Comparison of ENCODE assay signal across 9 mouse cellular contexts in the genomic region with DNA sequence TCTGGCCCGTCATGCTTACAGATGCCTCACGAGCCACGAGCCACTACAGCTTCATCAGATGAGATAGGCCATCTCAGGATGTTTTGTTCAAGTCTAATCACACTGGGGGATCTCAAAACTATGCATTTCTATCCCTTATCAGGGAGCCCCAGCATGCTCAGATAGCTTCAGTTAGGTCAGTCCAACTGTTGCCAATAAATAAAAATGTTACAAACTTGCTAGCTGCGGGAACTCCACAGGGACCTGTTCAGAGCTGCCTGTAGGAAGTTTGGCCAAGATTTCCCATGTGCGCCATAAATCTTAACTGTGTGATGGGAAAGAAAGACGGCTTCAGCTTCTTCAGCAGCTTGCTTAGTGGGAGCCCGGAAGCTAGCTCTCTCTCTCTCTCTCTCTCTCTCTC. TPM values are rescaled to one million over a fixed set of nuclear protein-coding genes. Genes with fewer than 3 reads are reported as not detected.
DNase-seq lines count a peak whose midpoint lies in the region; TF ChIP-seq lines count a peak whose summit lies in the region.
"Had no signal": no experiment of that assay in that cellular context is flagged by ENCODE, and none has a peak within 500 bp of the region (broad histone marks: within the 10 kb centered on the region; RNA-seq: fewer than 3 reads in every experiment).

No protein-coding gene starts in this region.

- no peak for DNase-seq in layer of hippocampus, adult 2 months (ENCODE audit: low spot score in 2 of 2)
- DNase-seq in layer of hippocampus, postnatal 36 days, result no peak
- peak; percentile 4 for DNase-seq in adrenal gland, postnatal 25 days
- peak; percentile 36 for DNase-seq in gastrocnemius, postnatal 25 days
- DNase-seq in kidney, postnatal 4 days, result peak; percentile 50 to 60
- no peak for DNase-seq in frontal cortex, postnatal 10 days (ENCODE audit: low spot score in 2 of 2)
- DNase-seq in retina, postnatal 1 day, result no peak
- DNase-seq in left cerebral cortex, adult 8-10 months (ENCODE audit: low spot score in 2 of 2), result no peak

- no peak for TF ChIP-seq CTCF in layer of hippocampus, adult 2 months (conservative IDR thresholded peaks at IDR 0.05)

- peak overlapping the region; percentile 47; the same call in 1 of the 2 replicates for H3K27ac ChIP-seq in layer of hippocampus, adult 2 months
- H3K27ac ChIP-seq: liver, embryonic 15.5 days had no signal

- H3K4me3 ChIP-seq in layer of hippocampus, adult 2 months, result no peak overlapping the region
- H3K4me3 ChIP-seq: liver, embryonic 15.5 days had no signal

RNA-seq across cellular contexts. Expression of gene Il1rap, which starts 15.8 kb away (rescaled TPM):
- 10 to 100 TPM; 70.2 to 79.1 TPM for total RNA-seq in layer of hippocampus, adult 2 months (2021)
- total RNA-seq in layer of hippocampus, postnatal 36 days (2021), result 10 to 100 TPM; 60.6 to 82.1 TPM
- 11.6 and 16.9 TPM in 2 replicates for total RNA-seq in adrenal gland, postnatal 25 days (2021)
- 1 to 10 TPM; 2.4 to 2.6 TPM for total RNA-seq in gastrocnemius, postnatal 25 days (2021)
- total RNA-seq in left cerebral cortex, adult 8-10 months (2022), result 10 to 100 TPM; 31.5 to 35.6 (median 34.4) TPM

Comparison
In these comparisons a context has a peak if more than half of its experiments do, and no peak if none do; other contexts are left out.
1. DNase-seq: peak in adrenal gland, postnatal 25 days (single experiment), gastrocnemius, postnatal 25 days (single experiment) and kidney, postnatal 4 days (2 of 2); none in layer of hippocampus, adult 2 months (0 of 2), layer of hippocampus, postnatal 36 days (0 of 2), frontal cortex, postnatal 10 days (0 of 2), retina, postnatal 1 day (single experiment) and left cerebral cortex, adult 8-10 months (0 of 2).